Mouse (Mus musculus) MEL (cell line): Measurements from ENCODE around the gene Hrh3.

ENCODE experiments used
- NRF1 ChIP-seq: IDR thresholded peaks from 2 replicates; pipeline ENCODE4 v1.6.1; 2014; ENCODE audit warnings: low read depth, mild to moderate bottlenecking, inconsistent platforms, low read length, improper control_type of control experiment, moderate library complexity; ENCODE audit not compliant: poor library complexity, insufficient read depth, severe bottlenecking
- POLR2A ChIP-seq, 2 experiments: IDR thresholded peaks; 2 replicates each; pipeline ENCODE4 v1.6.1; 2011 to 2012; ENCODE audit warnings: low read length in 2 of 2, mild to moderate bottlenecking in 2 of 2, control low read depth in 1 of 2, improper control_type of control experiment in 1 of 2, low read depth in 1 of 2, moderate library complexity in 1 of 2; ENCODE audit not compliant: control insufficient read depth in 1 of 2, insufficient read depth in 1 of 2, poor library complexity in 1 of 2
- TAL1 ChIP-seq: IDR thresholded peaks from 2 replicates; pipeline ENCODE4 v1.6.1; 2012; ENCODE audit warnings: mild to moderate bottlenecking, inconsistent platforms, low read length, moderate library complexity, mixed read lengths

GRCm38 (mm10) chr2:180084565-180084964, 19.7 kb downstream of the Hrh3 start:
- TF ChIP-seq TAL1 (no peak), NRF1 (no peak), POLR2A (IDR thresholded peaks at IDR 0.05; ENCODE audit: control insufficient read depth in 1 of 2, insufficient read depth in 1 of 2, low read depth in 1 of 2, low read length in 2 of 2, poor library complexity in 1 of 2) (no peak)
